13 mouse cellular contexts compared by ENCODE assay signal in genomic region chr11:22794734-22795133, GRCm38 (mm10).
DNase-seq lines count a peak whose midpoint lies in the region; ATAC-seq lines count a peak whose summit lies in the region.
"Had no signal": no experiment of that assay in that cellular context is flagged by ENCODE, and none has a peak within 500 bp of the region (broad histone marks: within the 10 kb centered on the region; RNA-seq: fewer than 3 reads in every experiment).

No protein-coding gene starts in this region.

- peak; percentile 58 for ATAC-seq in CD4-positive, CD25-positive, alpha-beta regulatory T cell, adult 4 months
- peak; percentile 53 for ATAC-seq in common myeloid progenitor, adult 5-6 weeks (replicated peaks; ENCODE audit: low read depth, poor library complexity, severe bottlenecking)
- ATAC-seq in cerebellum, adult (ENCODE audit: insufficient number of reproducible peaks, low FRiP score, low TSS enrichment): no peak
- ATAC-seq: activated CD4-positive, CD25-positive, alpha-beta regulatory T cell, adult 4 months; forebrain, embryonic 15.5 days; hindbrain, postnatal 0 days had no signal

- peak; percentile 18 for DNase-seq in testis, postnatal 10 days (ENCODE audit: low spot score)
- DNase-seq in testis, postnatal 14 days (ENCODE audit: low spot score): no peak
- no peak for DNase-seq in ovary, postnatal 10 days (ENCODE audit: low spot score)
- DNase-seq in gastrocnemius, postnatal 25 days: no peak
- DNase-seq: adrenal gland, postnatal 14 days; cerebellum, adult 2 months; cerebellum, postnatal 10 days had no signal
